Mouse (Mus musculus): Measurements from ENCODE around the gene Cnr2. TPM values are rescaled to one million over a fixed set of nuclear protein-coding genes. Genes with fewer than 3 reads are reported as not detected.

The Cnr2 gene
- polyA plus RNA-seq, 1 experiment from 2014 or later = 0.08 TPM

GRCm38 (mm10) chr4:135906633-135907032 is 11.4 kb downstream of the Cnr2 start:
- H3K4me2 ChIP-seq (replicated peaks; ENCODE audit: low read depth, low read length) = no peak overlapping the region
- no peaks in the 10 kb centered on the region for H3K4me1 ChIP-seq (replicated peaks; ENCODE audit: control insufficient read depth, insufficient read depth, low read length)
- DNase-seq (ENCODE audit: low spot score) (no peak), ATAC-seq (ENCODE audit: low FRiP score) (no peak)
- H3K36me3 ChIP-seq (ENCODE audit: control insufficient read depth, insufficient read depth, low read length) = no peaks in the 10 kb centered on the region
- H3K4me3 ChIP-seq (ENCODE audit: low read depth, low read length) = no peak overlapping the region
- no peaks in the 10 kb centered on the region for H3K27me3 ChIP-seq (ENCODE audit: control insufficient read depth, insufficient read depth, low read length)
- WGBS = 97% methylated on average over 3 of the region's 3 CpGs
- no peak overlapping the region for H3K27ac ChIP-seq (ENCODE audit: low read depth, low read length)
- H3K9me3 ChIP-seq (ENCODE audit: control insufficient read depth, low read length) = no peaks in the 10 kb centered on the region
- no peak overlapping the region for H3K9ac ChIP-seq (ENCODE audit: low read depth, low read length)

DNA sequence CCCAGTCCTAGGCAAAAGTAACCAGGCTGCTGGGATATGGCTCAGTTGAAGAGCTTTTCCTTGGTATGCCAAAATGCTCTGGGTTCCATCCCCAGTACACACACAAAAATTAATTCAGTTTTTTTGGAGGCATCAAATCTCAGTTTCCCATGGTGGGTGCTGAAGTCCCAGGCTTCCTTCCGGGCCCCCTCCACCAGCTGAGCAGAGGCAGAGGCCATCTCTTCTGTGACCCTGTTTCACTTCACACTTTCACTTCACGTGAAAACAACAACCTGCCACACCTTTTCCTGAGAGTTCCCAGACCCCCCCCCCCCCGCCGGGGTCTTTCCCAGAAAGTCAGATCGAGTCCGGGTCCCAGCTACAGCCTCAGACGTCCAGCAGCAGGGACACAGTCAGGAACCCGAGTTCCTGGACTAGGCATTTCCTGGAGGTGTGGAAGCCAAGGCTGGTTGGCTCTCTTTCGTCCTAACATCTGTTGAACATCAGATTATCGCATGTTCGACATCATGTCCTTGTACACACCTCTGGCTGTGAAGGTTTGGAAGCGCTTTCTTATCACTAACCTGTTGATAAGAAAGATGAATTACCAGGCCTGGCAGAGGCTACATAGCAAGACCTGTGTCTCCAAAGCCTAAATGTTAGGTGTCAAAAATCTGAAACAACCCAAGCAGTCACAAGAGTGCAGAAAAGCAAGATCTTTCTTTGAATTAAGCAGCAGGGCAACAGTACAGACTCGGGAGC is 14.3 kb downstream of the Cnr2 start:
- WGBS = 74% methylated on average over 13 of the region's 13 CpGs
- no peak for ATAC-seq (ENCODE audit: low FRiP score)
- Histone ChIP-seq H3K27ac (ENCODE audit: low read depth, low read length) (no peak overlapping the region), H3K27me3 (ENCODE audit: control insufficient read depth, insufficient read depth, low read length) (no peaks in the 10 kb centered on the region), H3K4me1 (replicated peaks; ENCODE audit: control insufficient read depth, insufficient read depth, low read length) (no peaks in the 10 kb centered on the region), H3K4me2 (replicated peaks; ENCODE audit: low read depth, low read length) (no peak overlapping the region), H3K4me3 (ENCODE audit: low read depth, low read length) (no peak overlapping the region), H3K36me3 (ENCODE audit: control insufficient read depth, insufficient read depth, low read length) (no peaks in the 10 kb centered on the region), H3K9me3 (ENCODE audit: control insufficient read depth, low read length) (no peaks in the 10 kb centered on the region), H3K9ac (ENCODE audit: low read depth, low read length) (no peak overlapping the region)
- no peak for DNase-seq (ENCODE audit: low spot score)

DNA sequence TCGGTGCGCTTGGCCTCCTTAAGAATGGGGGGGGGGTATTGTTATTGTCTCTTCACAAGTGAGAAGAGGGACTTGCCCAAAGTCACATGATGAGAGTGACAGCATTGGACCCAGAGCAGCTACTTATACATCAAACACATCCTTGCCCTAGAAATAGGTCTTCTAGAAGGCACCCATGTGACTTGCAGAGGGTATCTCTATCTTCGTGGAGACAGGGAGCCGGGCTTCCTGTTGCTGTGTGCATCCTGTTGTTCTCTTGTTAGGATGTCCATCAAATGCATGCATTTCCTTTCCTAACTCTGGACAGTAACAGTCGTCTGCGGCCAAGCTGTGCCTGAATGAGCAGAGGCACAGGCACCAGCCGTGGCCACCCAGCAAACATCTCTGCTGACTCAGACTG is 16.3 kb downstream of the Cnr2 start:
- no peaks in the 10 kb centered on the region for H3K4me1 ChIP-seq (replicated peaks; ENCODE audit: control insufficient read depth, insufficient read depth, low read length)
- ATAC-seq (ENCODE audit: low FRiP score) (no peak), DNase-seq (ENCODE audit: low spot score) (no peak)
- 74% methylated on average over 7 of the region's 7 CpGs for WGBS
- no peak overlapping the region for H3K9ac ChIP-seq (ENCODE audit: low read depth, low read length)
- H3K4me2 ChIP-seq (replicated peaks; ENCODE audit: low read depth, low read length) = no peak overlapping the region
- no peak overlapping the region for H3K27ac ChIP-seq (ENCODE audit: low read depth, low read length)
- H3K9me3 ChIP-seq (ENCODE audit: control insufficient read depth, low read length) = no peaks in the 10 kb centered on the region
- no peaks in the 10 kb centered on the region for H3K27me3 ChIP-seq (ENCODE audit: control insufficient read depth, insufficient read depth, low read length)
- no peak overlapping the region for H3K4me3 ChIP-seq (ENCODE audit: low read depth, low read length)
- no peaks in the 10 kb centered on the region for H3K36me3 ChIP-seq (ENCODE audit: control insufficient read depth, insufficient read depth, low read length)

GRCm38 (mm10) chr4:135912164-135912563 is 17.0 kb downstream of the Cnr2 start:
- Histone ChIP-seq H3K9me3 (ENCODE audit: control insufficient read depth, low read length) (no peaks in the 10 kb centered on the region), H3K4me3 (ENCODE audit: low read depth, low read length) (no peak overlapping the region), H3K4me2 (replicated peaks; ENCODE audit: low read depth, low read length) (no peak overlapping the region), H3K4me1 (replicated peaks; ENCODE audit: control insufficient read depth, insufficient read depth, low read length) (no peaks in the 10 kb centered on the region), H3K27me3 (ENCODE audit: control insufficient read depth, insufficient read depth, low read length) (no peaks in the 10 kb centered on the region), H3K36me3 (ENCODE audit: control insufficient read depth, insufficient read depth, low read length) (no peaks in the 10 kb centered on the region), H3K9ac (ENCODE audit: low read depth, low read length) (no peak overlapping the region), H3K27ac (ENCODE audit: low read depth, low read length) (peak overlapping the region; percentile 52; the same call in 1 of the 2 replicates)
- ATAC-seq (ENCODE audit: low FRiP score) (no peak), DNase-seq (ENCODE audit: low spot score) (no peak)
- WGBS = 71% methylated on average over 3 of the region's 3 CpGs

DNA sequence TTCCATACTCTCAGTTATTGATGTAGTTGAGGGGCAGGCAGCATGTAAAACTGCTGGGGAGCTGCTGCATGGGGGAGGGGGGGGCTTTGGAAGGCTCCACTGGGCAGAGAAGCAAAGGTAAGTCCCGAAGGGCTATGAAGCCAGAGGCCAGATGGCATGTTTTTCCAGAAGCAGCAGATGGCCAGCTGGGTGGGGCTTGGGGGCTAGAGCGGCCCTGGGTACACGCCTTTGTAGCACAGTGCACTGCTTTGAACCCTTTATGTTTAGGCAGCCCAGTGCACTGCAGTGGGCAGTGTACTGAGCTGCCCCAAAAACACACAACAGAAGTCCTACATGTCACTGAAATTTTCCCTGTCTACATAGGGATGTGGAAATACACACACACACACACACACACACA is 17.6 kb downstream of the Cnr2 start:
- Histone ChIP-seq H3K9ac (ENCODE audit: low read depth, low read length) (no peak overlapping the region), H3K4me2 (replicated peaks; ENCODE audit: low read depth, low read length) (no peak overlapping the region), H3K4me3 (ENCODE audit: low read depth, low read length) (no peak overlapping the region), H3K27ac (ENCODE audit: low read depth, low read length) (peak overlapping the region; percentile 73), H3K9me3 (ENCODE audit: control insufficient read depth, low read length) (no peaks in the 10 kb centered on the region), H3K4me1 (replicated peaks; ENCODE audit: control insufficient read depth, insufficient read depth, low read length) (no peaks in the 10 kb centered on the region), H3K27me3 (ENCODE audit: control insufficient read depth, insufficient read depth, low read length) (no peaks in the 10 kb centered on the region), H3K36me3 (ENCODE audit: control insufficient read depth, insufficient read depth, low read length) (no peaks in the 10 kb centered on the region)
- 35% methylated on average over 3 of the region's 3 CpGs for WGBS
- DNase-seq (ENCODE audit: low spot score) (peak; percentile 66), ATAC-seq (ENCODE audit: low FRiP score) (peak; percentile 79)

- Histone ChIP-seq H3K27ac (ENCODE audit: low read depth, low read length) (peak overlapping the region; percentile 73), H3K4me2 (replicated peaks; ENCODE audit: low read depth, low read length) (no peak overlapping the region), H3K27me3 (ENCODE audit: control insufficient read depth, insufficient read depth, low read length) (no peaks in the 10 kb centered on the region), H3K36me3 (ENCODE audit: control insufficient read depth, insufficient read depth, low read length) (no peaks in the 10 kb centered on the region), H3K4me3 (ENCODE audit: low read depth, low read length) (no peak overlapping the region), H3K9me3 (ENCODE audit: control insufficient read depth, low read length) (no peaks in the 10 kb centered on the region), H3K4me1 (replicated peaks; ENCODE audit: control insufficient read depth, insufficient read depth, low read length) (no peaks in the 10 kb centered on the region), H3K9ac (ENCODE audit: low read depth, low read length) (no peak overlapping the region)
- DNase-seq (ENCODE audit: low spot score) = no peak
- WGBS = 82% methylated on average over 4 of the region's 4 CpGs
- no peak for ATAC-seq (ENCODE audit: low FRiP score)
Observed at GRCm38 (mm10) chr4:135913433-135913832, 18.2 kb downstream of the Cnr2 start.

GRCm38 (mm10) chr4:135918635-135919279 is 23.6 kb downstream of the Cnr2 start:
- Histone ChIP-seq H3K27ac (ENCODE audit: low read depth, low read length) (no peak overlapping the region), H3K4me1 (replicated peaks; ENCODE audit: control insufficient read depth, insufficient read depth, low read length) (0 out of 2 replicates have a peak, but pooled peaks cover 3% of the 10 kb centered on the region), H3K9me3 (ENCODE audit: control insufficient read depth, low read length) (no peaks in the 10 kb centered on the region), H3K36me3 (ENCODE audit: control insufficient read depth, insufficient read depth, low read length) (no peaks in the 10 kb centered on the region), H3K4me2 (replicated peaks; ENCODE audit: low read depth, low read length) (no peak overlapping the region), H3K27me3 (ENCODE audit: control insufficient read depth, insufficient read depth, low read length) (no peaks in the 10 kb centered on the region), H3K4me3 (ENCODE audit: low read depth, low read length) (no peak overlapping the region), H3K9ac (ENCODE audit: low read depth, low read length) (no peak overlapping the region)
- ATAC-seq (ENCODE audit: low FRiP score) (no peak), DNase-seq (ENCODE audit: low spot score) (no peak)
- WGBS = 92% methylated on average over 13 of the region's 13 CpGs

GRCm38 (mm10) chr4:135919280-135919639 is 24.1 kb downstream of the Cnr2 start:
- no peak for ATAC-seq (ENCODE audit: low FRiP score)
- Histone ChIP-seq H3K27me3 (ENCODE audit: control insufficient read depth, insufficient read depth, low read length) (no peaks in the 10 kb centered on the region), H3K4me2 (replicated peaks; ENCODE audit: low read depth, low read length) (no peak overlapping the region), H3K4me1 (replicated peaks; ENCODE audit: control insufficient read depth, insufficient read depth, low read length) (0 out of 2 replicates have a peak, but pooled peaks cover 3% of the 10 kb centered on the region), H3K9ac (ENCODE audit: low read depth, low read length) (no peak overlapping the region), H3K4me3 (ENCODE audit: low read depth, low read length) (no peak overlapping the region), H3K27ac (ENCODE audit: low read depth, low read length) (no peak overlapping the region), H3K9me3 (ENCODE audit: control insufficient read depth, low read length) (no peaks in the 10 kb centered on the region), H3K36me3 (ENCODE audit: control insufficient read depth, insufficient read depth, low read length) (no peaks in the 10 kb centered on the region)
- WGBS = 97% methylated on average over 3 of the region's 3 CpGs
- no peak for DNase-seq (ENCODE audit: low spot score)

All from hindbrain, embryonic 11.5 days (tissue).